Mouse (Mus musculus): ENCODE data around the gene Arl4d. TPM values are rescaled to one million over a fixed set of nuclear protein-coding genes. Genes with fewer than 3 reads are reported as not detected.
"Not testable (repeated sequence)": the region's sequence is repeated elsewhere in the genome, so short reads cannot be mapped to it uniquely, and the experiment has no call there.

The Arl4d gene
- total and polyA plus RNA-seq, 2 experiments from 2014 or later: 5.7 to 6.9 TPM

DNA sequence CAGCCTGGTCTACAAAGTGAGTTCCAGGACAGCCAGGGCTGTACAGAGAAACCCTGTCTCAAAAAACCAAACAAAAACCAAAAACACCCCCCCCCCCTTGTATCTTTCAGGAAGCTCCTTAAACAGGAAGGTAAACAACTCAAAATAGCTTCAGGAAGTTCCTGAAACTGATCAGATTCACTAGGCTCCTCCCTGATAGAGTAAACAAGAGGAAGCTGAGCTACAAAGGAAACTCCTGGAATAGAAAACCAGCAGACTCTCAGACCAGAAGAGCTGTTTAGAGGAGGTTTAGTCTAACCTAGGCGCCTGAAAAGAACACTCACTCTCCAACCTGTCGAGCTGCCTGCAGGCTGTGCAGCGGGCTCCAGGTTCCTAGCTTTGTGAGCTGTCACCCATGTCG lies 25.6 kb upstream of the Arl4d start:
- H3K9me3 ChIP-seq (ENCODE audit: low read length): no peaks in the 10 kb centered on the region
- H3K9ac ChIP-seq (replicated peaks; ENCODE audit: low read length, poor library complexity, severe bottlenecking): no peak overlapping the region
- no peaks in the 10 kb centered on the region for H3K4me1 ChIP-seq (ENCODE audit: insufficient read depth, low read length)
- TF ChIP-seq CTCF (IDR thresholded peaks at IDR 0.05): no peak
- no peaks in the 10 kb centered on the region for H3K36me3 ChIP-seq (ENCODE audit: insufficient read depth, low read length)
- H3K27me3 ChIP-seq (ENCODE audit: insufficient read depth, low read length): no peaks in the 10 kb centered on the region
- ATAC-seq (ENCODE audit: low FRiP score): no peak
- no peak overlapping the region for H3K4me2 ChIP-seq (ENCODE audit: low read depth, low read length, poor library complexity, severe bottlenecking)
- 83% methylated on average over 4 of the region's 4 CpGs for WGBS
- H3K4me3 ChIP-seq (ENCODE audit: low read depth, low read length): no peak overlapping the region
- H3K27ac ChIP-seq (ENCODE audit: low read depth, low read length): no peak overlapping the region
- no peak for DNase-seq (ENCODE audit: low spot score)

DNA sequence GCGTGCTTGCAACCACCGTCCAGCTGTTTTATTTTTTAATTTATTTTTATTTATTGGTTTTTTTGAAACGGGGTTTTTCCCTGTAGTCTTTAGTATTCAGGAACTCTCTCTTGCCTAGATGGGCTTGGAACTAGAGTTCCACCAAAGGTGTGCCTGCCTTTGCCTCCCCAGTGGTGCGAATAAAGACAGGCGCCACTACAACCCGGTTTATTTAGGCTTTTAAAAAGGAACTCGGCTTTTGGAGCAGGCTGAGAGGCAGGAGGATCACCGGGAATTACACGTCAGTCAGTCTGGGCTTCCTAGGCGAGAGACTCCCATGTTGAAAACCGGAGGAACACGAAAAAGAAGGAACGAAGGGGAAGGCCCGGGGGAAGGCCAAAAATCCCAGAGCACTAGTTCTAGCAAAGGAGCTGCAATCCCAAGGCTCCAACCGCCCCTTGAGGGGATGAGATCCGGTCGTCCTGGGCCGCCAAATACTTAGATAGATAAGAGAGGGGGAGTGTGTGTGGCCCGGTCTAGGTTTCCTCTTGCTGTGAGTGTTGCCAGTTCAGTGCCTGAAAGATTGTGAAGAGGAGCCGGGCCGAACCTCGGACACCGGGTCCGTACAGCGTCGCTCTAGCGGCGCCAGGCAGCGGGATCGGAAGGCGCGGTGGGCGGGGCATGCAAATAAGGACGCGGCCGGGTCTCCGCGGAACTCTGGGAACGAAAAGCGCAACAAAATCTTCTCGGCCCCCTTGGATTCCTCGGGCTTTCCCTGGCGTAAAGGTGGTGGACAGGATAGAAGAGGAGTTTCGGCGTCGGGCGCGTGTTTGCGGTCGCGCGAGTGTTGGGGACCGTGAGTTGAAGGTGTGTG lies 24.3 kb upstream of the Arl4d start:
- Histone ChIP-seq H3K4me2 (ENCODE audit: low read depth, low read length, poor library complexity, severe bottlenecking) (peak overlapping the region; percentile 34), H3K9ac (replicated peaks; ENCODE audit: low read length, poor library complexity, severe bottlenecking) (0 out of 2 replicates have a peak overlapping the region, but pooled peaks have one; percentile 44), H3K27ac (ENCODE audit: low read depth, low read length) (peak overlapping the region; percentile 69), H3K4me3 (ENCODE audit: low read depth, low read length) (peak overlapping the region; percentile 22)
- H3K36me3 ChIP-seq (ENCODE audit: insufficient read depth, low read length); H3K4me1 ChIP-seq (ENCODE audit: insufficient read depth, low read length); H3K27me3 ChIP-seq (ENCODE audit: insufficient read depth, low read length); H3K9me3 ChIP-seq (ENCODE audit: low read length): not testable (repeated sequence)
- ATAC-seq (ENCODE audit: low FRiP score) (peak; percentile 73), DNase-seq (ENCODE audit: low spot score) (peak; percentile 73)
- 5% methylated on average over 44 of the region's 53 CpGs for WGBS

DNA sequence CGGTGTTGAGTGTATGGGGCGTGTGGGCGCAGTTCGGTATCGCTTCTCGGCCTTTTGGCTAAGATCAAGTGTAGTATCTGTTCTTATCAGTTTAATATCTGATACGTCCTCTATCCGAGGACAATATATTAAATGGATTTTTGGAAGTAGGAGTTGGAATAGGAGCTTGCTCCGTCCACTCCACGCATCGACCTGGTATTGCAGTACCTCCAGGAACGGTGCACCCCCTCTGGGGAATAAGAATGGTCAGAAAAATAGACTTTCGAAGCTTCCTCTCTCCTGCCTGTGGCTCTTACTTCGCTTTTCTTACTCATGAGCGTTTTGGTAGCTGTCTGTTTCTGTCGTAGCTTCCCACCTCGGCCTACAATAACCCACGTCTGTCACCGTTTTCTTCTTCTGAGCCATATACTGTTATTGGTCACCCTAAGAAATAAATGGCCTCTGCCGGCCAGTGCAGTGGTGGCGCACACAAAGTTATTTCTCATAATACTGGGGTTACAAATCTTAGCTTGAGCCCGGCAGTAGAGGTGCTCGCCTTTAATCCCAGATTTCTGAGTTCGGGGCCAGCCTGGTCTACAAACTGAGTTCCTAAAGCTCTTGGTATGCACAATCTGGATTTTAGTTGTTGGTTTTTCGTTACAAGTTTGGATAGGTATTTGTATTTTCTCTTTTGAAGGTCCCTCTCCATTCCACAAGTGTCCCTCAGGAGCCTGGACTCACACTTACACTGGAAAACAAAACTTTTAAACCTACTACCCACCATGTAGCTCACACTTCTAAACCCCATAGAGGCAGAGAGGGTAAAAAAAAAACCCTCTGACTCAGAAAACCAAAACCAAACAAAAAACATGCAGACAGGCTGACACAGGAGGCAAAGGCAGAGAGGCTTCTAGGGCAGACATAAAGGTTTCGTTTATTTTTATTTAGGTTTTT lies 23.4 kb upstream of the Arl4d start:
- not testable (repeated sequence) for H3K9me3 ChIP-seq (ENCODE audit: low read length); H3K36me3 ChIP-seq (ENCODE audit: insufficient read depth, low read length); H3K4me3 ChIP-seq (ENCODE audit: low read depth, low read length); H3K27me3 ChIP-seq (ENCODE audit: insufficient read depth, low read length); H3K4me1 ChIP-seq (ENCODE audit: insufficient read depth, low read length); H3K9ac ChIP-seq (replicated peaks; ENCODE audit: low read length, poor library complexity, severe bottlenecking)
- H3K27ac ChIP-seq (ENCODE audit: low read depth, low read length): peak overlapping the region; percentile 69; the same call in 1 of the 2 replicates
- peak overlapping the region; percentile 34; the same call in 1 of the 2 replicates for H3K4me2 ChIP-seq (ENCODE audit: low read depth, low read length, poor library complexity, severe bottlenecking)
- DNase-seq (ENCODE audit: low spot score): peak; percentile 76
- peak; percentile 78 for ATAC-seq (ENCODE audit: low FRiP score)
- 7% methylated on average over 13 of the region's 26 CpGs for WGBS

DNA sequence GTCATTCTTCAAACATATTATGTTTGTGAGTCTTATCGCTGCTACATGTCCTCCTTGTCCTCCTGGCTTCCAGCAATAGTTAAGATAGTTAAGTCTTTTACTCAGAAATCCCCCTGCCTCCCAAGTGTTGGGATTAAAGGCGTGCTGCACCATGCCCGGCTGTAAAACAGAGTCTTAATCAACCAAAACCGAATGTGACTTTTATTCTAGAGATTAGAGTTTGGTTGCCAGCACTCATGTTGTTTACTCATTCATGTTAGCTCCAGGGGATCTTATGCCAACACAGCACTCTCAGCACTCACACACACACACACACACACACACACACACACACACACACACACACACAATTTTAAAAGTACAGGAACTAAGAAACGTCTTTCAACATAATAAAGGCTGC lies 22.4 kb upstream of the Arl4d start:
- no peak for TF ChIP-seq CTCF (IDR thresholded peaks at IDR 0.05)
- H3K9ac ChIP-seq (replicated peaks; ENCODE audit: low read length, poor library complexity, severe bottlenecking): no peak overlapping the region
- H3K27me3 ChIP-seq (ENCODE audit: insufficient read depth, low read length): no peaks in the 10 kb centered on the region
- WGBS: 39% methylated on average over 5 of the region's 5 CpGs
- DNase-seq (ENCODE audit: low spot score) (no peak), ATAC-seq (ENCODE audit: low FRiP score) (no peak)
- H3K4me1 ChIP-seq (ENCODE audit: insufficient read depth, low read length): no peaks in the 10 kb centered on the region
- H3K4me3 ChIP-seq (ENCODE audit: low read depth, low read length): no peak overlapping the region
- H3K9me3 ChIP-seq (ENCODE audit: low read length): no peaks in the 10 kb centered on the region
- no peaks in the 10 kb centered on the region for H3K36me3 ChIP-seq (ENCODE audit: insufficient read depth, low read length)
- no peak overlapping the region for H3K27ac ChIP-seq (ENCODE audit: low read depth, low read length)
- no peak overlapping the region for H3K4me2 ChIP-seq (ENCODE audit: low read depth, low read length, poor library complexity, severe bottlenecking)

DNA sequence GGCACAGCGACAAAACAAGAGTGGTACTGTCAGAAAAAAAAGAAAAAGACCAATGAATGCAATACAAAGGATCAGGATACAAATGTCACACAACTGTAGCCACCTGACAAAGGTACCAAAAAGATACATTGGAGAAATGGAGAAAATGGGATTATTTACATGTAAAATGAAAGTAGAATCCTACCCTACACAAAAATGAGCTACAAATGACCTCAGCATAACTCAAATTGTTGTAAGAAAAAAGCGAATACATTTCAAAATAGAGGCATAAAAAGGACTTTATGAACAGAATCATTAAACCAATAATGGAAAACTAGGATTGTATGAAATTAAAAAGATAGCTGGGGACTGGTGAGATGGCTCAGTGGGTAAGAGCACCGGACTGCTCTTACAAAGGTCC lies 20.8 kb upstream of the Arl4d start:
- no peak for TF ChIP-seq CTCF (IDR thresholded peaks at IDR 0.05)
- WGBS: 60% methylated on average over 3 of the region's 3 CpGs
- H3K27me3 ChIP-seq (ENCODE audit: insufficient read depth, low read length): no peaks in the 10 kb centered on the region
- H3K9me3 ChIP-seq (ENCODE audit: low read length): no peaks in the 10 kb centered on the region
- H3K4me2 ChIP-seq (ENCODE audit: low read depth, low read length, poor library complexity, severe bottlenecking): no peak overlapping the region
- ATAC-seq (ENCODE audit: low FRiP score) (no peak), DNase-seq (ENCODE audit: low spot score) (no peak)
- no peak overlapping the region for H3K9ac ChIP-seq (replicated peaks; ENCODE audit: low read length, poor library complexity, severe bottlenecking)
- no peaks in the 10 kb centered on the region for H3K36me3 ChIP-seq (ENCODE audit: insufficient read depth, low read length)
- H3K4me3 ChIP-seq (ENCODE audit: low read depth, low read length): no peak overlapping the region
- no peaks in the 10 kb centered on the region for H3K4me1 ChIP-seq (ENCODE audit: insufficient read depth, low read length)
- no peak overlapping the region for H3K27ac ChIP-seq (ENCODE audit: low read depth, low read length)

DNA sequence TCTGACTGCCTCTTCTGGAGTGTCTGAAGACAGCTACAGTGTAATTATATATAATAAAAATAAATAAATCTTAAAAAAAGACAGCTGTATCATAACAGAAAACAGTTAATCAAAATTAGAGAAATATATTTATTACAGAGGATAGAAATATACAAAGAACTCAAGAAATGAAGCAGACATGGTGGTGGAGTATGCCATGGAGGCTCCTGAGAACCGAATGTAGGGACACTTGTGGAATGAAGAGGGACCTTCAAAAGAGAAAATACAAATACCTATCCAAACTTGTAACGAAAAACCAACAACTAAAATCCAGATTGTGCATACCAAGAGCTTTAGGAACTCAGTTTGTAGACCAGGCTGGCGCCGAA lies 20.3 kb upstream of the Arl4d start:
- not testable (repeated sequence) for H3K27ac ChIP-seq (ENCODE audit: low read depth, low read length); H3K27me3 ChIP-seq (ENCODE audit: insufficient read depth, low read length); H3K4me2 ChIP-seq (ENCODE audit: low read depth, low read length, poor library complexity, severe bottlenecking); H3K4me3 ChIP-seq (ENCODE audit: low read depth, low read length); H3K36me3 ChIP-seq (ENCODE audit: insufficient read depth, low read length); H3K9ac ChIP-seq (replicated peaks; ENCODE audit: low read length, poor library complexity, severe bottlenecking); DNase-seq (ENCODE audit: low spot score); ATAC-seq (ENCODE audit: low FRiP score); H3K9me3 ChIP-seq (ENCODE audit: low read length); H3K4me1 ChIP-seq (ENCODE audit: insufficient read depth, low read length)
- 2% methylated on average over 4 of the region's 4 CpGs for WGBS

All from midbrain, postnatal 0 days (tissue).